Mouse (Mus musculus) heart, embryonic 16.5 days (tissue): Measurements from ENCODE around the gene Sec1. TPM values are rescaled to one million over a fixed set of nuclear protein-coding genes. Genes with fewer than 3 reads are reported as not detected.

ENCODE experiments used
- ATAC-seq: fragments of 200-750 bp; cut with Nextera tagmentation; replicated peaks from 2 replicates; pipeline ENCODE4 v1.8.0; 2017; ENCODE audit warnings: moderate number of reproducible peaks; ENCODE audit not compliant: insufficient read depth, low FRiP score; ENCODE audit errors: extremely low read depth
- H3K27ac ChIP-seq: fragments of 300-500 bp; sonication (generic); 2 replicates; pipeline ENCODE4 v1.5.1; 2014; ENCODE audit warnings: mild to moderate bottlenecking, low read length, control low read depth, moderate library complexity
- H3K27me3 ChIP-seq: fragments of 300-500 bp; sonication (generic); 2 replicates; pipeline ENCODE4 v1.6.1; 2014; ENCODE audit warnings: low read length, mixed read lengths; ENCODE audit not compliant: control insufficient read depth, insufficient read depth
- H3K36me3 ChIP-seq: fragments of 300-500 bp; sonication (generic); 2 replicates; pipeline ENCODE4 v1.6.1; 2014; ENCODE audit not compliant: control insufficient read depth, insufficient read depth
- H3K4me1 ChIP-seq: fragments of 300-500 bp; sonication (generic); 2 replicates; pipeline ENCODE4 v1.6.1; 2014; ENCODE audit warnings: low read length, mixed read lengths; ENCODE audit not compliant: control insufficient read depth, insufficient read depth
- H3K4me2 ChIP-seq: fragments of 300-500 bp; sonication (generic); 2 replicates; pipeline ENCODE4 v1.6.1; 2014; ENCODE audit warnings: low read depth, mild to moderate bottlenecking, control low read depth, low read length
- H3K4me3 ChIP-seq: fragments of 300-500 bp; sonication (generic); 2 replicates; pipeline ENCODE4 v1.5.1; 2014; ENCODE audit warnings: mild to moderate bottlenecking, control low read depth, low read length
- H3K9ac ChIP-seq: fragments of 300-500 bp; sonication (generic); 2 replicates; pipeline ENCODE4 v1.6.1; 2014; ENCODE audit warnings: low read length, control low read depth
- H3K9me3 ChIP-seq: fragments of 300-500 bp; sonication (generic); replicated peaks from 2 replicates; pipeline ENCODE4 v1.6.1; 2016; ENCODE audit warnings: low read length; ENCODE audit not compliant: control insufficient read depth
- whole genome bisulfite sequencing: fragments of 180-500 bp; shearing (Covaris S2); extraction: QIAGEN DNeasy Blood & Tissue Kit; methylation state at CpG from one replicate; pipeline ENCODE4 v1.1.7; 2014; 5-methylcytosine and 5-hydroxymethylcytosine counted together
- polyA plus RNA-seq: library from polyadenylated mRNA; unstranded; fragments of >200 nt; fragmentation: Nextera tagmentation; extraction: Ambion mirVana; gene quantifications from 2 replicates; pipeline ENCODE4 v1.2.1, GENCODE M21; 2015

Gene Sec1
- 0.33 and 0.65 TPM in 2 replicates for polyA plus RNA-seq

GRCm38 (mm10) chr7:45693921-45694591 is at the start of gene Sec1:
TSS of gene Sec1 (minus strand) at chr7:45694402.
- Histone ChIP-seq H3K4me3 (no peak within 1 kb of the TSS), H3K4me1 (peaks cover 14% of the 10 kb centered on the region), H3K27ac (no peak within 1 kb of the TSS), H3K36me3 (no peaks in the 10 kb centered on the region), H3K9ac (no peak within 1 kb of the TSS), H3K27me3 (peaks cover 11% of the 10 kb centered on the region), H3K9me3 (no peaks in the 10 kb centered on the region), H3K4me2 (no peak within 1 kb of the TSS)
- no peak for ATAC-seq
- 84% methylated on average over 50 of the region's 50 CpGs for WGBS

- no peak for ATAC-seq
- peak overlapping the region; percentile 45 for H3K4me2 ChIP-seq
- peak overlapping the region; percentile 23 for H3K4me3 ChIP-seq
- H3K4me1 ChIP-seq: no peaks in the 10 kb centered on the region
- H3K9ac ChIP-seq: no peak overlapping the region
- no peaks in the 10 kb centered on the region; the same call in 1 of the 2 replicates for H3K27me3 ChIP-seq
- no peak overlapping the region for H3K27ac ChIP-seq
- 0 out of 2 replicates have a peak, but pooled peaks cover 3% of the 10 kb centered on the region for H3K9me3 ChIP-seq
- 34% methylated on average over 19 of the region's 19 CpGs for WGBS
- H3K36me3 ChIP-seq: no peaks in the 10 kb centered on the region
These were observed 48.1 kb upstream of the Sec1 start for GRCm38 (mm10) chr7:45742338-45742737.

GRCm38 (mm10) chr7:45741777-45742176 is 47.6 kb upstream of the Sec1 start:
- peak overlapping the region; percentile 45 for H3K4me2 ChIP-seq
- ATAC-seq: peak; percentile 38
- H3K9ac ChIP-seq: 0 out of 2 replicates have a peak overlapping the region, but pooled peaks have one; percentile 28
- H3K36me3 ChIP-seq: no peaks in the 10 kb centered on the region
- H3K9me3 ChIP-seq: 0 out of 2 replicates have a peak, but pooled peaks cover 3% of the 10 kb centered on the region
- WGBS: 28% methylated on average over 11 of the region's 11 CpGs
- H3K27me3 ChIP-seq: no peaks in the 10 kb centered on the region
- H3K4me3 ChIP-seq: peak overlapping the region; percentile 23
- H3K4me1 ChIP-seq: no peaks in the 10 kb centered on the region
- H3K27ac ChIP-seq: no peak overlapping the region

GRCm38 (mm10) chr7:45741308-45741707 is 47.1 kb upstream of the Sec1 start:
- no peaks in the 10 kb centered on the region for H3K27me3 ChIP-seq
- no peak overlapping the region for H3K4me2 ChIP-seq
- no peak for ATAC-seq

GRCm38 (mm10) chr7:45739820-45740219 is 45.6 kb upstream of the Sec1 start:
- no peak overlapping the region for H3K4me2 ChIP-seq
- H3K4me3 ChIP-seq: no peak overlapping the region
- ATAC-seq: no peak
- H3K9ac ChIP-seq: no peak overlapping the region
- H3K27me3 ChIP-seq: no peaks in the 10 kb centered on the region
- no peaks in the 10 kb centered on the region for H3K36me3 ChIP-seq
- WGBS: 61% methylated on average over 10 of the region's 10 CpGs
- no peaks in the 10 kb centered on the region for H3K9me3 ChIP-seq
- H3K4me1 ChIP-seq: no peaks in the 10 kb centered on the region
- no peak overlapping the region for H3K27ac ChIP-seq

More at GRCm38 (mm10) chr7:45741308-45741707, 47.1 kb upstream of the Sec1 start:
- 73% methylated on average over 12 of the region's 12 CpGs for WGBS
- H3K27ac ChIP-seq: no peak overlapping the region
- H3K9me3 ChIP-seq: no peaks in the 10 kb centered on the region
- H3K4me3 ChIP-seq: no peak overlapping the region
- no peaks in the 10 kb centered on the region for H3K4me1 ChIP-seq
- no peaks in the 10 kb centered on the region for H3K36me3 ChIP-seq
- H3K9ac ChIP-seq: no peak overlapping the region

- Histone ChIP-seq H3K9me3 (no peaks in the 10 kb centered on the region), H3K27ac (no peak overlapping the region), H3K4me2 (no peak overlapping the region), H3K4me1 (no peaks in the 10 kb centered on the region), H3K4me3 (no peak overlapping the region), H3K9ac (no peak overlapping the region), H3K27me3 (no peaks in the 10 kb centered on the region), H3K36me3 (no peaks in the 10 kb centered on the region)
- WGBS: 10% methylated on average over 9 of the region's 9 CpGs
- peak; percentile 65 for ATAC-seq
These were observed 45.1 kb upstream of the Sec1 start for GRCm38 (mm10) chr7:45739162-45739763.

GRCm38 (mm10) chr7:45733477-45733876 is 39.3 kb upstream of the Sec1 start:
- H3K4me3 ChIP-seq: no peak overlapping the region
- H3K9ac ChIP-seq: no peak overlapping the region
- no peaks in the 10 kb centered on the region for H3K36me3 ChIP-seq
- ATAC-seq: peak; percentile 49
- no peaks in the 10 kb centered on the region for H3K27me3 ChIP-seq
- WGBS: 67% methylated on average over 5 of the region's 5 CpGs
- H3K9me3 ChIP-seq: no peaks in the 10 kb centered on the region
- H3K4me1 ChIP-seq: no peaks in the 10 kb centered on the region
- H3K4me2 ChIP-seq: no peak overlapping the region
- H3K27ac ChIP-seq: no peak overlapping the region

- H3K4me2 ChIP-seq: no peak overlapping the region
- H3K27me3 ChIP-seq: no peaks in the 10 kb centered on the region
- no peaks in the 10 kb centered on the region for H3K4me1 ChIP-seq
- H3K36me3 ChIP-seq: no peaks in the 10 kb centered on the region
- H3K4me3 ChIP-seq: no peak overlapping the region
- 18% methylated on average over 16 of the region's 16 CpGs for WGBS
- no peak overlapping the region for H3K27ac ChIP-seq
- H3K9me3 ChIP-seq: no peaks in the 10 kb centered on the region
- no peak for ATAC-seq
- H3K9ac ChIP-seq: no peak overlapping the region
These were observed 36.7 kb upstream of the Sec1 start for GRCm38 (mm10) chr7:45730727-45731431.

GRCm38 (mm10) chr7:45727625-45728024 is 33.4 kb upstream of the Sec1 start:
- Histone ChIP-seq H3K4me3 (no peak overlapping the region), H3K27me3 (no peaks in the 10 kb centered on the region), H3K4me2 (no peak overlapping the region), H3K27ac (no peak overlapping the region), H3K9me3 (no peaks in the 10 kb centered on the region), H3K4me1 (no peaks in the 10 kb centered on the region), H3K36me3 (peaks cover 3% of the 10 kb centered on the region; the same call in 1 of the 2 replicates), H3K9ac (no peak overlapping the region)
- 75% methylated on average over 3 of the region's 3 CpGs for WGBS
- no peak for ATAC-seq
